Mouse (Mus musculus) lung, embryonic 15.5 days (tissue): ENCODE measurements at regions not wholly inside any gene's neighbourhood (a gene's known extent, or its start where the extent isn't known, plus 50 kb on each side); places are given as distances from the start of the nearest gene placed in this dataset.
A peak's percentile ranks its signal among the peaks of the same experiment; 100 is the strongest.
"Not testable (repeated sequence)": the region's sequence is repeated elsewhere in the genome, so short reads cannot be mapped to it uniquely, and the experiment has no call there.

ENCODE experiments used
- ATAC-seq: fragments of 200-750 bp; cut with Nextera tagmentation; 2 replicates; pipeline ENCODE4 v1.8.0; 2017; ENCODE audit warnings: moderate number of reproducible peaks, borderline replicate concordance; ENCODE audit not compliant: low FRiP score, low TSS enrichment; ENCODE audit errors: extremely low read depth
- H3K27ac ChIP-seq: fragments of 300-500 bp; sonication (generic); 2 replicates; pipeline ENCODE4 v1.5.1; 2015; ENCODE audit warnings: moderate library complexity, mild to moderate bottlenecking, inconsistent platforms
- H3K27me3 ChIP-seq: fragments of 300-500 bp; sonication (generic); 2 replicates; pipeline ENCODE4 v1.6.1; 2015; ENCODE audit warnings: inconsistent platforms
- H3K36me3 ChIP-seq: fragments of 300-500 bp; sonication (generic); 2 replicates; pipeline ENCODE4 v1.6.1; 2015; ENCODE audit warnings: inconsistent platforms
- H3K4me1 ChIP-seq: fragments of 300-500 bp; sonication (generic); 2 replicates; pipeline ENCODE4 v1.6.1; 2015; ENCODE audit warnings: inconsistent platforms
- H3K4me2 ChIP-seq: fragments of 300-500 bp; sonication (generic); 2 replicates; pipeline ENCODE4 v1.6.1; 2015; ENCODE audit warnings: inconsistent platforms, mild to moderate bottlenecking, moderate library complexity
- H3K4me3 ChIP-seq: fragments of 300-500 bp; sonication (generic); 2 replicates; pipeline ENCODE4 v1.5.1; 2015; ENCODE audit warnings: mild to moderate bottlenecking, inconsistent platforms
- H3K9ac ChIP-seq: fragments of 300-500 bp; sonication (generic); 2 replicates; pipeline ENCODE4 v1.6.1; 2015; ENCODE audit warnings: inconsistent platforms
- H3K9me3 ChIP-seq: fragments of 300-500 bp; sonication (generic); 2 replicates; pipeline ENCODE4 v1.6.1; 2016; ENCODE audit warnings: inconsistent platforms
- WGBS: fragments of 180-500 bp; shearing (Covaris S2); methylation state at CpG from one replicate; pipeline ENCODE4 v1.1.7; 2015; 5-methylcytosine and 5-hydroxymethylcytosine counted together

DNA sequence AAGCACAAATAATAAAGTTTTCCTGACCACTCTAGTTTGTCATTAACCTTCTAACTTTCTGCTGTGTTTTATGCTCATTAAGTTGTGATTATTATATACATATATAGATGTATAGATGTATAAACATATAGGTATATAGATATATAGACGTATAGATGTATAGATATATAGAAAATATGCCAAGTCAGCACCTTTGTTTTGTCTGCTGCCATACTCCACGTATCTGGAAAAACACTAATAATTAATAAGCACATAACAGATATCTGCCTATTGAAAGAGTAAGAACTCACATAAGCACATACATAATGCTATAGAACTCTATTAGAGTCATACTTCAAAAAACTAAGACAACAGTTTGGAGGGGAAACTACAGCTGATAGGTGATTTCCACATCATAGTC, 161.3 kb upstream of the Gap43 start:
- Histone ChIP-seq H3K27ac (no peak overlapping the region), H3K4me2 (no peak overlapping the region), H3K4me1 (no peaks in the 10 kb centered on the region), H3K4me3 (no peak overlapping the region), H3K9ac (no peak overlapping the region), H3K9me3 (no peaks in the 10 kb centered on the region), H3K36me3 (no peaks in the 10 kb centered on the region), H3K27me3 (no peaks in the 10 kb centered on the region)
- 82% methylated on average over 2 of the region's 2 CpGs for WGBS
- no peak for ATAC-seq

DNA sequence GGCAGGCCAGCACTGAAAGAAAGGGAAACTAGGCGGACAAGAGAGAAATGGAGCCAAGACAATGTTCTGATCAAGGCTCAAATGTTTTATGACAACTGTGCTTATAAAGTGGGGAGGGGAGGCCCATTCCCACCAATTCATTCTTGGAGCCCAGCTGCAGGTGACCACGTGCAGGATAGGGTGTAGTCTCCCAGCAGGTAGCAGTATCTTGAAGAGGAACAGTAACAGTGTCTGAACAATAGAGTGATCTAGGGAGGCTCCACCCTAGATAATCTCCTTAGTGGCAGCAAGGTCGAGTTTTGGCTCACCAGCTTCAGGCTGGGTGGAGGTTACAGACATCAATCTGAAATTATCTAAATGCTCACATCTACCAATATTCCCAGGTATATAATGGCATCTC, 160.7 kb upstream of the Gap43 start:
- H3K4me2 ChIP-seq, H3K27ac ChIP-seq, H3K9ac ChIP-seq, H3K27me3 ChIP-seq, ATAC-seq, H3K4me3 ChIP-seq, H3K4me1 ChIP-seq, H3K9me3 ChIP-seq, H3K36me3 ChIP-seq: not testable (repeated sequence)
- 40% methylated on average over 3 of the region's 3 CpGs for WGBS

DNA sequence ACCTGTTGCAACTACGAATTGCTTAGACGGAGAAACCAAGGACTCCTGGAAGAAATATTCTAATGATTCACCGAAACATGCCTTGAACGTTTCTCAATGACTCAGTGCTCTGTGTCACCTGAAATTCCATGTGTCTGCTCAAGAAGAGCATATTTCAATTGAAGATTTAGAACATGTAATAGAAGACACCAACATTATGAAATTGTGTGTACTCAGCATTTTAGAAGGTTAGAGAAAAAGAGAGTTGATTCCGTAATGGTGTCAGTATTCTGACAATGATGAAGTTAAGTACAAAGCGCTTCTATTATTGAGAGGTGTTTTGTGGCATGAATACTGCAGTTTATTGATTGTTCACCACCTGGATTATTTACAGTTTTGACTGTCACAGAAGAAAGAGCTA, 159.1 kb upstream of the Gap43 start:
- no peak overlapping the region for H3K4me3 ChIP-seq
- no peak overlapping the region for H3K9ac ChIP-seq
- no peaks in the 10 kb centered on the region for H3K27me3 ChIP-seq
- H3K4me2 ChIP-seq: no peak overlapping the region
- H3K27ac ChIP-seq: no peak overlapping the region
- no peaks in the 10 kb centered on the region for H3K9me3 ChIP-seq
- H3K4me1 ChIP-seq: no peaks in the 10 kb centered on the region
- no peak for ATAC-seq
- no peaks in the 10 kb centered on the region for H3K36me3 ChIP-seq
- WGBS: 87% methylated on average over 6 of the region's 6 CpGs

DNA sequence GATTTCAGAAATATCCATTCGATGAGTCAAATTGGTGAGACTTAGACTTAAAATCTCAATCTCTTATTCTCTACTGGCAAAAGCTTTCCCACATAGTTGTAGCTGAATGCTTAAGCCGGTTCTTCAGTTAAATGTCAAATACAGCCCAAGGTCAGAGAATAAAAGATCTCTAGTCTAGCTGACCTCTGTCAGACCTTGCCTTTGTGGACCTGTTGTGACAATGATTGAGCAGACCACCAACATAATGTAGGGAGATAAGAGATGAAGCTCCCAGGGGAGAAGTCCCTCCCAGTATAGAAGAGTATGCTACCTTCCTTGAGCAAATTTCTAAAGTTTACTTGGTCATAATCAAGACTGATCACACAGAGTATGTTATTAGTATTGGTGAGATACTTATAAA, 157.9 kb upstream of the Gap43 start:
- Histone ChIP-seq H3K9ac (no peak overlapping the region), H3K4me3 (no peak overlapping the region), H3K36me3 (no peaks in the 10 kb centered on the region), H3K27me3 (no peaks in the 10 kb centered on the region), H3K27ac (no peak overlapping the region), H3K9me3 (no peaks in the 10 kb centered on the region), H3K4me2 (no peak overlapping the region), H3K4me1 (no peaks in the 10 kb centered on the region)
- ATAC-seq: no peak
- 57% methylated on average over 2 of the region's 2 CpGs for WGBS

DNA sequence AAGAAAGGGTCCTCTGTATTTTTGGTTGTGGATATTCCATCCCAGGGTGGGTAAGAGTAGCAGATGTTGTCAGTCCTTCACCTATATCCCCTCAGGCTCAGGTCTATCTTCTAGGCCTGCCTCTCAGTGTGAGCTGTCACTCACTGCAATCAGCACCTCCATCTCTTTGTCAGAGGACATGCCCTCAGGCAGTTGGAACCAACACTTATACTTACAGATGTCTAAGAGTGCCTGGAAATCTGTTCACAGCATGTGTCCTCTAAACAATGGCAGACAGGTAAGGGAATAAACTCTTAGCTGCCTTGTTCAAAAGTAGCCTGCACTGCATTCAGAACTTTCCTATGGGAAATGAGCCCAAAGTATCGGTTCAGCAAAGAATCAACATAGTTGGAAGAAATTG, 153.1 kb upstream of the Gap43 start:
- H3K4me2 ChIP-seq: no peak overlapping the region
- H3K27ac ChIP-seq: no peak overlapping the region
- H3K27me3 ChIP-seq: no peaks in the 10 kb centered on the region
- no peak for ATAC-seq
- H3K9me3 ChIP-seq: no peaks in the 10 kb centered on the region
- no peak overlapping the region for H3K9ac ChIP-seq
- no peaks in the 10 kb centered on the region for H3K36me3 ChIP-seq
- 86% methylated on average over 1 of the region's 1 CpGs for WGBS
- H3K4me3 ChIP-seq: no peak overlapping the region
- no peaks in the 10 kb centered on the region for H3K4me1 ChIP-seq

DNA sequence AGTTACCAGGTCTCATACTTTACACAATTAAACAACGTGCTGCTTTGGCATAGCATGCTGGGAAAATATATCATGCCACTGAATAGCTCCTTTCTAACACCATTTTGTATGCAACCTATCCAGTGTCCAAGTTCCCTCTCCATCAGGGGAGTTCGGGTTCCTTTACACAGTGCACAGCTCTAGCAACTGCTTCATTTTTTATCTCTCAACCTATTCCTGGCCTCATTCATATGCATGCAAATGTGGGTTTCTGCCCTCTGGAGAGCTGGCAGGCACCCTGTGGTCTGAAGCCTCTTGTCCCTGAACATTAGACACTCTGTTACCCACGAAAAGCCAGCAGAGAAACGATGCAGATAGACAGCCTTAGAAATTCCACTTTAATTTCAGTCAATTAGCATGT, 148.3 kb upstream of the Gap43 start:
- 56% methylated on average over 4 of the region's 4 CpGs for WGBS
- no peaks in the 10 kb centered on the region for H3K27me3 ChIP-seq
- H3K27ac ChIP-seq: no peak overlapping the region
- H3K4me1 ChIP-seq: no peaks in the 10 kb centered on the region
- no peak overlapping the region for H3K4me3 ChIP-seq
- no peak overlapping the region for H3K4me2 ChIP-seq
- no peaks in the 10 kb centered on the region for H3K36me3 ChIP-seq
- H3K9me3 ChIP-seq: no peaks in the 10 kb centered on the region
- H3K9ac ChIP-seq: no peak overlapping the region
- ATAC-seq: no peak

DNA sequence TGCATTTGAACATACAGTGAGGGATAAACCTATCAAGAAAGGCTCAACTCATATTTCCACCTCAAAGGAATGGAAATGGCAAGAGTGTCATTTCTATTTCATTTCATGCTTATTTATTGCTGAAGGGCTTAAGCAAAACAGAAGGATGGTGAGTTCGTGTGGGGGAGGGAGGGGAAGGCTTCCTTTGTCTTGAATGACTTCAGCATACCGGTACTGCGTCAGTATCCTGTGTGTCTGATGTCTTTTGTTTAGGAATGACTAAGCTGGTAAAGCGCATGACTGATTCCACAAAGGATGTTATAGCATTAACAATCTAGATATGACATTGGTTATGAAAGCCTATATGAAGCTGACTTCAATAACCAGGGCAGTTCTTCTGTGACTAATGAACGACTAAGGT, 139.5 kb upstream of the Gap43 start:
- Histone ChIP-seq H3K9ac (no peak overlapping the region), H3K4me2 (no peak overlapping the region), H3K4me3 (no peak overlapping the region), H3K27ac (no peak overlapping the region), H3K36me3 (no peaks in the 10 kb centered on the region), H3K4me1 (no peaks in the 10 kb centered on the region), H3K27me3 (no peaks in the 10 kb centered on the region), H3K9me3 (no peaks in the 10 kb centered on the region)
- 60% methylated on average over 5 of the region's 5 CpGs for WGBS
- no peak for ATAC-seq

DNA sequence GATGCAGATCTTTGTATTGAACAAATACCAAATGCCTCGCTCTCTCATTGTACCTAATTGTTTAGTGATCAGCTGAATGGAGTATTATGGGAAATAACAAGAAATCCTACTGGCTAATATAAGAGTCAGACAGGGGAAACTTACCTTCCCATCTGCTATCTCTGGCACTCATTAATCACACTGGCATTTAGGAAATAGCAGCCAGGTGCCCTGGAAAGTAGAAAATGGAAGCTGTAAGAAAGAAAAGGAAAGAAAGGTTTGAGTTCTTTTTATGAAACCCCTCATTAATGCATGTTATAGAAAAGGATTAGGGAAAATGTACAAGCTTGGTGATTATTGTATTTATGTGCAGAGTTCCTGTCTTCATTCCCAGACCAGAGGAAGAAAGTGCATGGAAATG, 126.5 kb upstream of the Gap43 start:
- H3K4me2 ChIP-seq: no peak overlapping the region
- ATAC-seq: no peak
- H3K27me3 ChIP-seq: no peaks in the 10 kb centered on the region
- H3K4me1 ChIP-seq: no peaks in the 10 kb centered on the region
- no peak overlapping the region for H3K27ac ChIP-seq
- no peaks in the 10 kb centered on the region for H3K9me3 ChIP-seq
- 85% methylated on average over 1 of the region's 1 CpGs for WGBS
- H3K4me3 ChIP-seq: no peak overlapping the region
- H3K9ac ChIP-seq: no peak overlapping the region
- H3K36me3 ChIP-seq: no peaks in the 10 kb centered on the region

DNA sequence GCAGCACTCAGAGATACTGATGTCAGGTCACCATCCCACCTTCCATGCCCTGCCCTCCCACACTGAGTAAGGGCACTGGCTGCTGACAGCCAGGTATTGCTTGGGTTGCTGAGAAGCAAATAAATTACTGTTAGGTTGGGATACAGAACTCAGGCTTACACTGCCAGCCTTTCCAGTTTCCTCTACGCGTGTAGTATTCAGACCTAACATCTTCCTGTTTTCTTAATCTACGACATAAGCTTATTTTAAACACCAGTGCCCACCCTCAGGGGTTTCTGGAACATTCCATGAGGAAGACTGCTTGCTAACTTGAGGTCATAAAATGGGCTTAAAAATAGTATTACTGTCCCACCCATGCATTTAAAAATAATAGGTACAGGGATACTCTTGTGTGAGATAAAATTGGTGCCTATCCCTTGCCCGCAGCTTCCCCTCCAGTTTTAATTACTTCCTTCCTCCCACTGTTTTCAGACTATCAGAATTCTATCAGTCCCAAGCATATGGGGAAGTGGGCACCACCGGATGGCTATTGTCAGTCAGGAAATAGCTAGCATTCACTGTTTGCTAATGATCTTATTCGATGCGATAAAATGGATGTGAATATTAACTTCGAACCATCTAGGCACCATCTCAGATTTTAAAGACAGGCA, 116.0 kb upstream of the Gap43 start:
- ATAC-seq: no peak
- no peak overlapping the region for H3K4me2 ChIP-seq

DNA sequence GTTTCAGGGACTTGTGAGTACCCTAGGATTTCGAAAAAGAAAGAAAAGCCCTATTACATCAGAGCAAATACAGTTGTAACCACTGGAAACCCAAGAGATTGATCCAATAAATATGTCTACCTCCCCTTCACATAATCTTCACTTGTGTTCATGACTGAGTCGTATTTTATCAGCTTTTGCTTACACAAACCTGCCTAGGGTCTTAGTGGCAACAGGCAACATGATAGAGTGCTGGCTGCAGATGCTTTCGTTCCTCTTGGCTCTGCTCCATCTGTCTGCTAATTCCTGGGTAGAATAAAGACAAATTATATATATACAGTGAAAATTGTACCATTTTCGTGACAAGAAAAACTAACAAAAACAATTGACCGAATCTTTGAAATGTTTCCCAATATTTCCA, 112.9 kb upstream of the Gap43 start:
- 42% methylated on average over 5 of the region's 5 CpGs for WGBS
- Histone ChIP-seq H3K9me3 (no peaks in the 10 kb centered on the region), H3K4me1 (no peaks in the 10 kb centered on the region), H3K27me3 (no peaks in the 10 kb centered on the region), H3K27ac (no peak overlapping the region), H3K9ac (no peak overlapping the region), H3K36me3 (no peaks in the 10 kb centered on the region), H3K4me2 (no peak overlapping the region), H3K4me3 (no peak overlapping the region)
- no peak for ATAC-seq

More for the DNA sequence above, 116.0 kb upstream of the Gap43 start:
- Histone ChIP-seq H3K9me3 (no peaks in the 10 kb centered on the region), H3K36me3 (no peaks in the 10 kb centered on the region), H3K27ac (peak overlapping the region; percentile 72), H3K27me3 (no peaks in the 10 kb centered on the region), H3K4me1 (no peaks in the 10 kb centered on the region), H3K4me3 (no peak overlapping the region), H3K9ac (no peak overlapping the region)
- 73% methylated on average over 8 of the region's 8 CpGs for WGBS

DNA sequence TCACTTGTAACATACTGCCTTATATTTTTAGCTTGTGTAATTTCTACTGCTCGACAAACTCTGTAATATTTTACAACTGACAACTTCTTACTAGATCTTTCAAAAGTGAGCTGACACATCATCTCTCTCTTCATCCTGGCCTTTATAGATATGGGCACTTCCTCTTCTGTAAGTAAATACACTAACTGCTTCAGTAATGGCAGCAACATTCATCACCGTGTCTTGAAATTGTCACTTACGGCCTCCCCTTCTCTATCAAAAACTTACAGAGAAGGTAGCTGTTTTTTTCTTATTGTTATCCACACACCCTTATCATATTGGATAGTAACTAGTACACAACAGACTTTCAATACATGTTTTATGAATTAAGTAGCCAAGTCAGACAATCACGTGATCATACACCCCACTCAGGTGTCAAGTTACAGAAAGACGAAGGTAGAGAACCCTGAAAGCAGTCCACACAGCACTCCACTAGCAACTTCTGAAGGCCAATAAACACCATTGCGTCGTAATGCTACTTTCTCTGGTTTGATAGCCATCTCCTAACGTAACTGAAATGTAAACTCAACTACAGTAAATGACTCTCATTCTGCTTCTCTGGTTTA, 109.5 kb upstream of the Gap43 start:
- no peak for ATAC-seq
- Histone ChIP-seq H3K27ac (no peak overlapping the region), H3K36me3 (no peaks in the 10 kb centered on the region), H3K27me3 (no peaks in the 10 kb centered on the region), H3K4me2 (no peak overlapping the region), H3K4me1 (peaks cover 2% of the 10 kb centered on the region; the same call in 1 of the 2 replicates), H3K4me3 (no peak overlapping the region), H3K9ac (no peak overlapping the region), H3K9me3 (no peaks in the 10 kb centered on the region)
- 72% methylated on average over 8 of the region's 8 CpGs for WGBS

DNA sequence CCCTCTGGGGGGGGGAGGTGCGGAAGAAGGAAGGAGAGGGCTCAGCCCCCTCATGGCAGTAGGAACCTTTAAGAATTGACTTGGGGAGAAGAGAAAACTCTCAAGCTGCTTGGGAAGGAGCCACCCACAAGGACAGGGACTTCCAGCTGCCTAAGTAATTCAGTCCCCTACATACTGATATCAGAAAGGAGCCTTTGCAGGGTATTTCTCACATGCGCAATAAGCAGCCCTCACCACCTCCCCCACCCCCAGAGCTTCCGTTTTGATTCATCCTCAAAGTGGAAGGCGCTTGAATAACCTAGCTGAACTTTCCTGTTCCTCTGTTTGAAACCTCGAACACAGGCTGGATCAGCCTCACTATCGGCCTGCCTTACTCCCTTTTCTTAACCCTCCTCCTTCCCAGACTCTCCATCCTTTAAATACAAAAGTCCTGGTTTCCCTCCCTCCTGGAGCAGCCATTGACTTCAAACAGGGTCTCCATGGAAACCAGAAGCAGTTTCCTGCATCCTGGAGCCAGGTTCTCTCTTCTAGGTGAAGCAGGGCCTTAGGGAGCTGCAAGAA, 104.5 kb upstream of the Gap43 start:
- Histone ChIP-seq H3K27ac (no peak overlapping the region), H3K4me2 (peak overlapping the region; percentile 22; the same call in 1 of the 2 replicates), H3K9me3 (no peaks in the 10 kb centered on the region), H3K27me3 (no peaks in the 10 kb centered on the region), H3K36me3 (no peaks in the 10 kb centered on the region), H3K9ac (no peak overlapping the region), H3K4me1 (peaks cover 6% of the 10 kb centered on the region; the same call in 1 of the 2 replicates), H3K4me3 (no peak overlapping the region)
- ATAC-seq: no peak
- 21% methylated on average over 6 of the region's 6 CpGs for WGBS
